Mouse (Mus musculus) ES-E14 (cell line): ENCODE data around the gene Bpifb6. TPM values are rescaled to one million over a fixed set of nuclear protein-coding genes. Genes with fewer than 3 reads are reported as not detected.

Experiments used
- DNase-seq: peaks from one replicate; pipeline ENCODE4 v3.0.0-alpha.2; 2013; ENCODE audit warnings: low read depth, low spot score
- H3K27ac ChIP-seq: 2 replicates; pipeline ENCODE4 v1.5.1; 2012; ENCODE audit warnings: low read depth, mild to moderate bottlenecking, low read length, moderate library complexity, mixed read lengths; ENCODE audit not compliant: poor library complexity, insufficient read depth, severe bottlenecking
- H3K36me3 ChIP-seq: 2 replicates; pipeline ENCODE4 v1.6.1; 2012; ENCODE audit warnings: mild to moderate bottlenecking, low read length, moderate library complexity, mixed read lengths; ENCODE audit not compliant: control insufficient read depth, poor library complexity, insufficient read depth, severe bottlenecking
- H3K4me1 ChIP-seq, 2 experiments: fragments of 150-350 bp in 1 of 2; sonication (generic) in 1 of 2; 2 replicates each; pipeline ENCODE4 v1.6.1; 2012; ENCODE audit warnings: low read length in 2 of 2, mild to moderate bottlenecking in 1 of 2, mixed read lengths in 1 of 2; ENCODE audit not compliant: control insufficient read depth in 2 of 2, insufficient read depth in 2 of 2, poor library complexity in 1 of 2
- H3K4me3 ChIP-seq, 2 experiments: fragments of 150-350 bp in 1 of 2; sonication (generic) in 1 of 2; 2 replicates each; pipeline ENCODE4 v1.5.1; 2012; ENCODE audit warnings: low read length in 2 of 2, low read depth in 1 of 2, mild to moderate bottlenecking in 1 of 2, mixed read lengths in 1 of 2; ENCODE audit not compliant: insufficient read depth in 1 of 2, poor library complexity in 1 of 2, severe bottlenecking in 1 of 2
- H3K9ac ChIP-seq: 2 replicates; pipeline ENCODE4 v1.6.1; 2012; ENCODE audit warnings: low read depth, mild to moderate bottlenecking, low read length, mixed read lengths; ENCODE audit not compliant: poor library complexity, insufficient read depth, severe bottlenecking
- H3K9me3 ChIP-seq: fragments of 150-350 bp; sonication (generic); 2 replicates; pipeline ENCODE4 v1.6.1; 2012; ENCODE audit warnings: low read depth, mild to moderate bottlenecking, low read length; ENCODE audit not compliant: control insufficient read depth, insufficient read depth
- CHD2 ChIP-seq: IDR thresholded peaks from 2 replicates; pipeline ENCODE4 v1.6.1; 2014; ENCODE audit warnings: mild to moderate bottlenecking, low read depth, low read length, inconsistent platforms
- HCFC1 ChIP-seq: IDR thresholded peaks from 2 replicates; pipeline ENCODE4 v1.6.1; 2012; ENCODE audit warnings: low read length, inconsistent platforms, borderline replicate concordance; ENCODE audit not compliant: insufficient read depth
- MAFK ChIP-seq: IDR thresholded peaks from 2 replicates; pipeline ENCODE4 v1.6.1; 2014; ENCODE audit warnings: mild to moderate bottlenecking, low read depth, low read length, inconsistent platforms; ENCODE audit not compliant: insufficient read depth
- ZC3H11A ChIP-seq: IDR thresholded peaks from 2 replicates; pipeline ENCODE4 v1.6.1; 2012; ENCODE audit warnings: low read depth, mild to moderate bottlenecking, inconsistent platforms, low read length, borderline replicate concordance
- ZNF384 ChIP-seq: IDR thresholded peaks from 2 replicates; pipeline ENCODE4 v1.6.1; 2012; ENCODE audit warnings: low read depth, low read length, inconsistent platforms
- in situ Hi-C, 2 experiments: fragments of 600-800 bp; cut with MboI; formaldehyde crosslinking; loops; one replicate each; pipeline ENCODE4 v1.15.1; 2025; ENCODE audit warnings: low sequenced_read_pairs in 2 of 2, inconsistent platforms in 1 of 2; ENCODE audit not compliant: unreplicated experiment in 2 of 2
- total RNA-seq: library from RNA; depleted of rRNA; stranded (reverse); fragments of 300-350 nt; gene quantifications from 2 replicates; pipeline ENCODE4 v1.2.3, GENCODE M21; 2012

Gene Bpifb6
- total RNA-seq, 1 experiment: not detected

GRCm38 (mm10) chr2:153860715-153861114 lies 39.5 kb upstream of the Bpifb6 start:
- Histone ChIP-seq H3K4me3 (no peak overlapping the region), H3K36me3 (no peaks in the 10 kb centered on the region), H3K9ac (no peak overlapping the region), H3K27ac (no peak overlapping the region), H3K9me3 (no peaks in the 10 kb centered on the region), H3K4me1 (no peaks in the 10 kb centered on the region)
- in situ Hi-C loops: no loop called here
- DNase-seq: no peak
- TF ChIP-seq CHD2 (no peak), ZNF384 (no peak), ZC3H11A (no peak), MAFK (no peak), HCFC1 (no peak)

DNA sequence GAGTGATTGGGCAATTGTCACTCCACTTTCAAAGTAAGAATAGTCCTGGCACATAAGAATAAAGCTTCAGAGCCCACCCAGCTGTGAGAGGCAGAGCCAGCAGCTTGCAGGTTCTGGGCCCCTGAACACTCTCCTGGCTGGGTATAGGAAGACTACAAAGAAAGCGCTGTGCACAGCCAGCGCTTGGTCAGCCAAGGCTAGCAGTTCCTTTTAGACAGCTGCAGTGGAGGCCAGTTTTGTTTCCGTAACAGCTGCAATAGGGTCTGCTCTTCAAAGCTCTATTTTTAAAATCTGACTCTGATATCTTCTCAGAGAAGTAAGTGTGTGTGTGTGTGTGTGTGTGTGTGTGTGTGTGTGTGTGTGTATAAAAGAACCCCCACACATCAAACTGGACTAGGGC lies 38.2 kb upstream of the Bpifb6 start:
- H3K9me3 ChIP-seq: no peaks in the 10 kb centered on the region
- no peak overlapping the region for H3K4me3 ChIP-seq
- H3K9ac ChIP-seq: no peak overlapping the region
- no peaks in the 10 kb centered on the region for H3K36me3 ChIP-seq
- DNase-seq: no peak
- H3K4me1 ChIP-seq: no peaks in the 10 kb centered on the region
- in situ Hi-C loops: no loop called here
- no peak overlapping the region for H3K27ac ChIP-seq
- TF ChIP-seq MAFK (no peak), ZC3H11A (no peak), ZNF384 (no peak), HCFC1 (no peak), CHD2 (no peak)

- no peaks in the 10 kb centered on the region for H3K9me3 ChIP-seq
- TF ChIP-seq HCFC1 (no peak), MAFK (no peak), CHD2 (no peak), ZNF384 (no peak), ZC3H11A (no peak)
- no peak within 1 kb of the TSS for H3K4me3 ChIP-seq
- in situ Hi-C loops: no loop called here
- no peak within 1 kb of the TSS for H3K27ac ChIP-seq
- DNase-seq: no peak
- H3K36me3 ChIP-seq: no peaks in the 10 kb centered on the region
- H3K9ac ChIP-seq: no peak within 1 kb of the TSS
- no peaks in the 10 kb centered on the region for H3K4me1 ChIP-seq
Observed at GRCm38 (mm10) chr2:153870984-153871383, 29.2 kb upstream of the Bpifb6 start, which contains the start of gene Sun5. Sun5 (minus strand) TSS chr2:153871084.

GRCm38 (mm10) chr2:153874745-153875144 lies 25.4 kb upstream of the Bpifb6 start, which contains the start of gene Bpifb2:
Bpifb2 (plus strand) TSS chr2:153875045.
- no peak for TF ChIP-seq MAFK
- no peak for TF ChIP-seq ZC3H11A
- no peak for TF ChIP-seq HCFC1
- TF ChIP-seq ZNF384: no peak
- TF ChIP-seq CHD2: no peak
- Histone ChIP-seq H3K9me3 (no peaks in the 10 kb centered on the region), H3K36me3 (no peaks in the 10 kb centered on the region), H3K9ac (no peak within 1 kb of the TSS), H3K4me3 (no peak within 1 kb of the TSS), H3K4me1 (no peaks in the 10 kb centered on the region), H3K27ac (no peak within 1 kb of the TSS)
- no peak for DNase-seq
- in situ Hi-C loops: no loop called here

DNA sequence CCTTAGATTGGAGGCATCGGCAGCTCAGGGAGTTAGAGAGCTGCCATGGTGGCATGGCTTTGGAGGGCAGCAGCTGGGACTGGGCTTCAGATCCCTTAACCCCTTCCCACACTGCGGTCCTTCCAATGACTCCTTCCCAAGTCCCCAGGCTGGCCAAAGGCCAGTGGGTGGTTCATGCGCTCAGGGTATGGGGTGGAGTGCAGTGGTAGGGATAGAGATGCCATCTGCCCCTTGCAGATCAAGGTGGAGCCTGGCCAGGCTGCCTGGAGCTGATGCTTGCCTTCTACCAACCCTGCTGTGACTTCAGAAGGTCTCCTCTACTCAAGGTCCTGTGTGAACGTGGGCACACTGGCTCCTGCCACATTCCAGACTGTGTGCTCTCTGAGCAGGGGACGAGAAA lies 1.1 kb upstream of the Bpifb6 start:
- Histone ChIP-seq H3K9me3 (no peaks in the 10 kb centered on the region), H3K4me1 (no peaks in the 10 kb centered on the region), H3K4me3 (no peak overlapping the region), H3K9ac (no peak overlapping the region), H3K27ac (no peak overlapping the region), H3K36me3 (no peaks in the 10 kb centered on the region)
- no peak for TF ChIP-seq ZC3H11A
- TF ChIP-seq CHD2: no peak
- TF ChIP-seq MAFK: no peak
- no peak for TF ChIP-seq HCFC1
- no peak for TF ChIP-seq ZNF384
- no peak for DNase-seq
- in situ Hi-C loops: no loop called here
